Mouse (Mus musculus) spleen, adult 2 months (tissue): ENCODE results near the gene Gtf2h5. TPM values are rescaled to one million over a fixed set of nuclear protein-coding genes. Genes with fewer than 3 reads are reported as not detected.

Experiments used
- DNase-seq, 2 experiments: peaks; one replicate each; pipeline versions ENCODE4 v3.0.0 to v3.0.0-alpha.2; 2012 to 2021; ENCODE audit warnings: low spot score in 2 of 2, low read depth in 1 of 2
- H3K27ac ChIP-seq: fragments of 200-500 bp; 2 replicates; pipeline ENCODE4 v1.5.1; 2012; ENCODE audit warnings: low read length, inconsistent platforms; ENCODE audit not compliant: insufficient read depth
- H3K27me3 ChIP-seq: fragments of 200-500 bp; 2 replicates; pipeline ENCODE4 v1.6.1; 2012; ENCODE audit warnings: mild to moderate bottlenecking, moderate library complexity, low read length, inconsistent platforms; ENCODE audit not compliant: control insufficient read depth, insufficient read depth
- H3K36me3 ChIP-seq: fragments of 200-500 bp; 2 replicates; pipeline ENCODE4 v1.6.1; 2012; ENCODE audit warnings: mild to moderate bottlenecking, low read length, inconsistent platforms; ENCODE audit not compliant: control insufficient read depth, insufficient read depth
- H3K4me1 ChIP-seq: fragments of 200-500 bp; 2 replicates; pipeline ENCODE4 v1.6.1; 2011; ENCODE audit warnings: inconsistent platforms; ENCODE audit not compliant: control insufficient read depth, insufficient read depth, insufficient read length
- H3K4me3 ChIP-seq: fragments of 200-500 bp; 2 replicates; pipeline ENCODE4 v1.5.1; 2011; ENCODE audit warnings: mild to moderate bottlenecking, inconsistent platforms; ENCODE audit not compliant: insufficient read depth, insufficient read length; ENCODE audit errors: extremely low read depth
- CTCF ChIP-seq: fragments of 200-500 bp; IDR thresholded peaks from 2 replicates; pipeline ENCODE4 v1.5.1; 2011; ENCODE audit warnings: mild to moderate bottlenecking, inconsistent platforms; ENCODE audit not compliant: insufficient read depth, insufficient read length, insufficient replicate concordance; ENCODE audit errors: extremely low read depth
- POLR2A ChIP-seq: fragments of 200-500 bp; IDR thresholded peaks from 2 replicates; pipeline ENCODE4 v1.6.1; 2011; ENCODE audit warnings: low read depth, low read length, inconsistent platforms
- WGBS: fragments of 180-500 bp; shearing (Covaris S2); methylation state at CpG from one replicate; pipeline ENCODE4 v1.1.7; 2018; 5-methylcytosine and 5-hydroxymethylcytosine counted together
- polyA plus RNA-seq: library from polyadenylated mRNA; depleted of rRNA; stranded (reverse); fragments of >200 nt; gene quantifications from 2 replicates; pipeline ENCODE4 v1.2.3, GENCODE M21; 2012

Gene Gtf2h5
- polyA plus RNA-seq, 1 experiment: 7.1 TPM

GRCm38 (mm10) chr17:6108175-6108574, 28.6 kb downstream of the Gtf2h5 start:
- Histone ChIP-seq H3K4me3 (no peak overlapping the region), H3K36me3 (no peaks in the 10 kb centered on the region), H3K27ac (no peak overlapping the region), H3K27me3 (no peaks in the 10 kb centered on the region; the same call in 1 of the 2 replicates), H3K4me1 (no peaks in the 10 kb centered on the region; the same call in 1 of the 2 replicates)
- no peak for DNase-seq
- 82% methylated on average over 7 of the region's 7 CpGs for WGBS
- TF ChIP-seq CTCF (no peak), POLR2A (no peak)

GRCm38 (mm10) chr17:6110956-6111355, 31.4 kb downstream of the Gtf2h5 start:
- no peaks in the 10 kb centered on the region for H3K36me3 ChIP-seq
- no peak for DNase-seq
- H3K4me3 ChIP-seq: no peak overlapping the region
- no peaks in the 10 kb centered on the region; the same call in 1 of the 2 replicates for H3K4me1 ChIP-seq
- no peak for TF ChIP-seq CTCF
- no peak for TF ChIP-seq POLR2A
- 82% methylated on average over 3 of the region's 3 CpGs for WGBS
- H3K27me3 ChIP-seq: no peaks in the 10 kb centered on the region; the same call in 1 of the 2 replicates
- H3K27ac ChIP-seq: no peak overlapping the region

- no peaks in the 10 kb centered on the region for H3K27me3 ChIP-seq
- H3K4me1 ChIP-seq: no peaks in the 10 kb centered on the region; the same call in 1 of the 2 replicates
- H3K36me3 ChIP-seq: no peaks in the 10 kb centered on the region
- no peak overlapping the region for H3K4me3 ChIP-seq
- 82% methylated on average over 6 of the region's 6 CpGs for WGBS
- H3K27ac ChIP-seq: no peak overlapping the region
- TF ChIP-seq POLR2A (no peak), CTCF (no peak)
- no peak for DNase-seq
Measured at GRCm38 (mm10) chr17:6113653-6114052, 34.1 kb downstream of the Gtf2h5 start.

- 92% methylated on average over 9 of the region's 9 CpGs for WGBS
- no peaks in the 10 kb centered on the region for H3K36me3 ChIP-seq
- no peak for TF ChIP-seq POLR2A
- no peak overlapping the region for H3K27ac ChIP-seq
- no peak for DNase-seq
- H3K27me3 ChIP-seq: no peaks in the 10 kb centered on the region
- H3K4me3 ChIP-seq: no peak overlapping the region
- no peaks in the 10 kb centered on the region; the same call in 1 of the 2 replicates for H3K4me1 ChIP-seq
Measured at GRCm38 (mm10) chr17:6115085-6115484, 35.5 kb downstream of the Gtf2h5 start.

DNA sequence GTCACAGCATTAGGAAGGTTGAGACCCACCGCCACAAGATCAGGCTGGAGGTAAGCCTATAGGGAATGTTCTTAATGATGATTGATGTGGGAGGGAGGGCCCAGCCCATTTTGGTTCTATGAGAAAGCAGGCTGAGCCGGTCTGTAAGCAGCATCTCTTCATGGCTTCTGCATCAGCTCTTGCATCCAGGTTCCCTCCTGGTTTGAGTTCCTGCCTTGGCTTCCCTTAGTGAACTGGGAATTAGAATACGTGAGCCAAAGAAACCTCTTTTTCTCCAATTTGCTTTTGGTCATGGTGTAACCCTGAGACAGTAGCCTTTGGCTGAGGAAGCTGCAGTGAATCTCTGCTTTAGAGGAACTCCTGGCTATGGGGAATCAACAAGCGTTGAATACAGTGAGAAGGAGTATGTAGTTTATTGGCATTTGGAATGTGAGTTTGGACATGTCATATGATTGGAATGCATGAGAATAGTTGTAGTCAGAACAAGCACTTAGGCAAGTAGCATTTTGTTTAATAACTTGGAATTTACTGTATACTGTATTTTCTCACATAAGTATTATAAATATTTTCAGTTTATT, 37.7 kb downstream of the Gtf2h5 start:
- no peaks in the 10 kb centered on the region; the same call in 1 of the 2 replicates for H3K4me1 ChIP-seq
- TF ChIP-seq CTCF (no peak), POLR2A (no peak)
- H3K27me3 ChIP-seq: no peaks in the 10 kb centered on the region
- no peak overlapping the region for H3K4me3 ChIP-seq
- WGBS: 90% methylated on average over 4 of the region's 4 CpGs
- DNase-seq: no peak
- no peak overlapping the region for H3K27ac ChIP-seq
- H3K36me3 ChIP-seq: peaks cover 3% of the 10 kb centered on the region; the same call in 1 of the 2 replicates

- Histone ChIP-seq H3K27me3 (no peaks in the 10 kb centered on the region), H3K4me1 (no peaks in the 10 kb centered on the region; the same call in 1 of the 2 replicates), H3K4me3 (no peak overlapping the region), H3K36me3 (peaks cover 7% of the 10 kb centered on the region; the same call in 1 of the 2 replicates), H3K27ac (no peak overlapping the region)
- no peak for DNase-seq
- TF ChIP-seq CTCF (no peak), POLR2A (no peak)
- WGBS: 76% methylated on average over 3 of the region's 3 CpGs
Measured at GRCm38 (mm10) chr17:6117917-6118316, 38.3 kb downstream of the Gtf2h5 start.

DNA sequence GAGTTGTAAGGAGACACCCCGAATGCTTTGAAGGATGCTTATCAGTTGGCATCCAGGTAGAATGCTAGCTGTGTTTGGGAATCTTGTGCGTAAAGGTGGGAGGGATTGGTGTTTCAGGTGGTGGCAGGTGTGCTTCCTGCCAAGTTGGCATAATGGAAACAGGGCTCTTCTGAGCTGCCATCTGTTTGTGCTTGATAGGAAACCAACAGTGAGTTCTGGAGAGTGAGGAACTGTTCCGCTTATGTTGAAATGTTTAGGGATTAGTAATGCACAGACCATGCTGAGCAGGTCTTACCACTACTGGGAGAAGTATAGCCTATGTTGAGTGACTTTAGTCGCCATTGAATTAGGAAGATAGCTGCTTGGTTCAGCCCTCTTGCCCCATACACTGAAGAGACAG, 39.3 kb downstream of the Gtf2h5 start:
- 93% methylated on average over 4 of the region's 4 CpGs for WGBS
- Histone ChIP-seq H3K27ac (no peak overlapping the region), H3K4me3 (no peak overlapping the region), H3K27me3 (no peaks in the 10 kb centered on the region), H3K36me3 (peaks cover 7% of the 10 kb centered on the region; the same call in 1 of the 2 replicates), H3K4me1 (no peaks in the 10 kb centered on the region; the same call in 1 of the 2 replicates)
- TF ChIP-seq CTCF (no peak), POLR2A (no peak)
- DNase-seq: no peak
